Mouse (Mus musculus): ENCODE data around the gene Sept10. TPM values are rescaled to one million over a fixed set of nuclear protein-coding genes. Genes with fewer than 3 reads are reported as not detected.

Gene Sept10
- total and polyA plus RNA-seq, 3 experiments, result not detected

- no peak overlapping the region for H3K4me3 ChIP-seq (ENCODE audit: control insufficient read depth in 1 of 2, insufficient read depth in 1 of 2, low read depth in 2 of 2, low read length in 2 of 2)
- peaks cover 3 to 8% of the 10 kb centered on the region in 2 experiments for H3K27me3 ChIP-seq (ENCODE audit: control insufficient read depth in 1 of 2, insufficient read depth in 2 of 2, low read length in 2 of 2)
- no peaks in the 10 kb centered on the region for H3K4me1 ChIP-seq (ENCODE audit: control insufficient read depth in 1 of 2, insufficient read depth in 2 of 2, low read length in 2 of 2)
- H3K79me2 ChIP-seq (ENCODE audit: control insufficient read depth, insufficient read depth, low read length, poor library complexity), result no peaks in the 10 kb centered on the region
- TF ChIP-seq TAL1 (IDR thresholded peaks at IDR 0.05; ENCODE audit: low read length) (no peak), HCFC1 (IDR thresholded peaks at IDR 0.05; ENCODE audit: low read depth, low read length) (no peak), MYB (IDR thresholded peaks at IDR 0.05; ENCODE audit: low read depth, low read length) (no peak), NELFE (IDR thresholded peaks at IDR 0.05; ENCODE audit: low read depth, low read length) (no peak), ELF1 (IDR thresholded peaks at IDR 0.05; ENCODE audit: low read depth, low read length) (no peak), RAD21 (IDR thresholded peaks at IDR 0.05; ENCODE audit: low read depth, low read length) (no peak), POLR2A (IDR thresholded peaks at IDR 0.05; ENCODE audit: control insufficient read depth in 1 of 2, insufficient read depth in 1 of 2, low read depth in 1 of 2, low read length in 2 of 2, poor library complexity in 1 of 2) (no peak), RCOR1 (IDR thresholded peaks at IDR 0.05; ENCODE audit: low read depth, low read length) (no peak), CHD1 (IDR thresholded peaks at IDR 0.05; ENCODE audit: low read depth, low read length) (no peak), ZC3H11A (IDR thresholded peaks at IDR 0.05; ENCODE audit: low read depth, low read length) (no peak), GABPA (IDR thresholded peaks at IDR 0.05; ENCODE audit: low read depth, low read length) (no peak), CHD2 (IDR thresholded peaks at IDR 0.05; ENCODE audit: low read length) (no peak)
- H3K9ac ChIP-seq (ENCODE audit: control insufficient read depth, low read depth, low read length, poor library complexity, severe bottlenecking), result no peak overlapping the region
- DNase-seq (ENCODE audit: low read depth, low spot score), result no peak
- H3K36me3 ChIP-seq (ENCODE audit: control insufficient read depth in 1 of 2, insufficient read depth in 2 of 2, low read length in 2 of 2), result no peaks in the 10 kb centered on the region
- H3K27ac ChIP-seq (ENCODE audit: control insufficient read depth, low read depth, low read length), result no peak overlapping the region
- no peaks in the 10 kb centered on the region for H3K9me3 ChIP-seq (replicated peaks; ENCODE audit: insufficient read depth, low read length)
Observed at GRCm38 (mm10) chr10:59252396-59252795, 30.7 kb upstream of the Sept10 start.

GRCm38 (mm10) chr10:59251980-59252379 lies 30.3 kb upstream of the Sept10 start:
- Histone ChIP-seq H3K4me1 (ENCODE audit: control insufficient read depth in 1 of 2, insufficient read depth in 2 of 2, low read length in 2 of 2) (no peaks in the 10 kb centered on the region), H3K36me3 (ENCODE audit: control insufficient read depth in 1 of 2, insufficient read depth in 2 of 2, low read length in 2 of 2) (no peaks in the 10 kb centered on the region)
- TF ChIP-seq POLR2A (IDR thresholded peaks at IDR 0.05; ENCODE audit: control insufficient read depth in 1 of 2, insufficient read depth in 1 of 2, low read depth in 1 of 2, low read length in 2 of 2, poor library complexity in 1 of 2) (no peak), HCFC1 (IDR thresholded peaks at IDR 0.05; ENCODE audit: low read depth, low read length) (no peak), GABPA (IDR thresholded peaks at IDR 0.05; ENCODE audit: low read depth, low read length) (no peak), ZMIZ1 (IDR thresholded peaks at IDR 0.05; ENCODE audit: low read depth, low read length) (no peak), MAZ (IDR thresholded peaks at IDR 0.05; ENCODE audit: low read depth, low read length) (no peak), CHD2 (IDR thresholded peaks at IDR 0.05; ENCODE audit: low read length) (no peak), MAFK (IDR thresholded peaks at IDR 0.05; ENCODE audit: borderline replicate concordance, low read depth, low read length) (no peak), POLR2AphosphoS5 (IDR thresholded peaks at IDR 0.05; ENCODE audit: borderline replicate concordance, low read depth, low read length) (no peak), ELF1 (IDR thresholded peaks at IDR 0.05; ENCODE audit: low read depth, low read length) (no peak)

More at GRCm38 (mm10) chr10:59251980-59252379, 30.3 kb upstream of the Sept10 start:
- H3K9me3 ChIP-seq (replicated peaks; ENCODE audit: insufficient read depth, low read length), result no peaks in the 10 kb centered on the region
- H3K79me2 ChIP-seq (ENCODE audit: control insufficient read depth, insufficient read depth, low read length, poor library complexity), result no peaks in the 10 kb centered on the region
- H3K9ac ChIP-seq (ENCODE audit: control insufficient read depth, low read depth, low read length, poor library complexity, severe bottlenecking), result no peak overlapping the region
- peaks cover 3 to 8% of the 10 kb centered on the region in 2 experiments for H3K27me3 ChIP-seq (ENCODE audit: control insufficient read depth in 1 of 2, insufficient read depth in 2 of 2, low read length in 2 of 2)
- H3K27ac ChIP-seq (ENCODE audit: control insufficient read depth, low read depth, low read length), result no peak overlapping the region
- H3K4me3 ChIP-seq (ENCODE audit: control insufficient read depth in 1 of 2, insufficient read depth in 1 of 2, low read depth in 2 of 2, low read length in 2 of 2), result no peak overlapping the region
- DNase-seq (ENCODE audit: low read depth, low spot score), result peak; percentile 10
